Mouse (Mus musculus): ENCODE results near the gene Gm43951. TPM values are rescaled to one million over a fixed set of nuclear protein-coding genes. Genes with fewer than 3 reads are reported as not detected.

Gm43951 gene
- polyA plus RNA-seq, 1 experiment, result 0.30 TPM

GRCm38 (mm10) chr11:72215410-72215797 lies 8.8 kb upstream of the Gm43951 start, which contains the start of gene Med31:
Gene Med31 (minus strand): TSS chr11:72215592.
- no peak for TF ChIP-seq GATA1 (IDR thresholded peaks at IDR 0.05; ENCODE audit: low read length)

GRCm38 (mm10) chr11:72214591-72215409 lies 8.2 kb upstream of the Gm43951 start:
- no peak for TF ChIP-seq GATA1 (IDR thresholded peaks at IDR 0.05; ENCODE audit: low read length)

- TF ChIP-seq GATA1 (IDR thresholded peaks at IDR 0.05; ENCODE audit: low read length), result no peak
Measured at GRCm38 (mm10) chr11:72207834-72208377, 1.3 kb upstream of the Gm43951 start.

GRCm38 (mm10) chr11:72207204-72207833 lies 679 bp upstream of the Gm43951 start, which contains the start of the genes 4933427D14Rik and Txndc17:
Gene 4933427D14Rik (minus strand): TSS chr11:72207459.
Gene Txndc17 (plus strand): TSS chr11:72207547.
- TF ChIP-seq GATA1 (IDR thresholded peaks at IDR 0.05; ENCODE audit: low read length), result no peak

- TF ChIP-seq GATA1 (IDR thresholded peaks at IDR 0.05; ENCODE audit: low read length), result no peak
Measured at GRCm38 (mm10) chr11:72205256-72205655, 1.4 kb downstream of the Gm43951 start.

GRCm38 (mm10) chr11:72203440-72203839 lies 3.2 kb downstream of the Gm43951 start:
- TF ChIP-seq GATA1 (IDR thresholded peaks at IDR 0.05; ENCODE audit: low read length), result no peak

- TF ChIP-seq GATA1 (IDR thresholded peaks at IDR 0.05; ENCODE audit: low read length), result no peak
Measured at GRCm38 (mm10) chr11:72196506-72196905, 10.1 kb downstream of the Gm43951 start.

GRCm38 (mm10) chr11:72194259-72194658 lies 12.4 kb downstream of the Gm43951 start:
- no peak for TF ChIP-seq GATA1 (IDR thresholded peaks at IDR 0.05; ENCODE audit: low read length)

GRCm38 (mm10) chr11:72190857-72191256 lies 15.8 kb downstream of the Gm43951 start:
- no peak for TF ChIP-seq GATA1 (IDR thresholded peaks at IDR 0.05; ENCODE audit: low read length)

GRCm38 (mm10) chr11:72184252-72184651 lies 22.4 kb downstream of the Gm43951 start:
- no peak for TF ChIP-seq GATA1 (IDR thresholded peaks at IDR 0.05; ENCODE audit: low read length)

- no peak for TF ChIP-seq GATA1 (IDR thresholded peaks at IDR 0.05; ENCODE audit: low read length)
Measured at GRCm38 (mm10) chr11:72181136-72181535, 25.5 kb downstream of the Gm43951 start.

- TF ChIP-seq GATA1 (IDR thresholded peaks at IDR 0.05; ENCODE audit: low read length), result no peak
Measured at GRCm38 (mm10) chr11:72180556-72180955, 26.1 kb downstream of the Gm43951 start.

- TF ChIP-seq GATA1 (IDR thresholded peaks at IDR 0.05; ENCODE audit: low read length), result no peak
Measured at GRCm38 (mm10) chr11:72176553-72176952, 30.1 kb downstream of the Gm43951 start.

- TF ChIP-seq GATA1 (IDR thresholded peaks at IDR 0.05; ENCODE audit: low read length), result no peak
Measured at GRCm38 (mm10) chr11:72175966-72176365, 30.7 kb downstream of the Gm43951 start.

GRCm38 (mm10) chr11:72174721-72175120 lies 31.9 kb downstream of the Gm43951 start:
- TF ChIP-seq GATA1 (IDR thresholded peaks at IDR 0.05; ENCODE audit: low read length), result no peak

GRCm38 (mm10) chr11:72173506-72173905 lies 33.1 kb downstream of the Gm43951 start:
- TF ChIP-seq GATA1 (IDR thresholded peaks at IDR 0.05; ENCODE audit: low read length), result no peak

Measured in G1E-ER4 (cell line).